Mouse (Mus musculus) embryonic facial prominence, embryonic 10.5 days (tissue): ENCODE measurements around the gene Thpo. TPM values are rescaled to one million over a fixed set of nuclear protein-coding genes. Genes with fewer than 3 reads are reported as not detected.
A peak's percentile ranks its signal among the peaks of the same experiment; 100 is the strongest.

Source experiments
- DNase-seq: peaks from one replicate; pipeline ENCODE4 v3.0.0-alpha.2; 2017; ENCODE audit warnings: low spot score
- H3K27ac ChIP-seq: fragments of 300-500 bp; sonication (generic); replicated peaks from 2 replicates; pipeline ENCODE4 v1.5.1; 2016; ENCODE audit warnings: mild to moderate bottlenecking
- H3K27me3 ChIP-seq: fragments of 300-500 bp; sonication (generic); replicated peaks from 2 replicates; pipeline ENCODE4 v1.6.1; 2016; ENCODE audit warnings: low read depth, mild to moderate bottlenecking; ENCODE audit not compliant: poor library complexity, severe bottlenecking
- H3K36me3 ChIP-seq: fragments of 300-500 bp; sonication (generic); replicated peaks from 2 replicates; pipeline ENCODE4 v1.6.1; 2016; ENCODE audit warnings: mild to moderate bottlenecking, moderate library complexity
- H3K4me1 ChIP-seq: fragments of 300-500 bp; sonication (generic); 2 replicates; pipeline ENCODE4 v1.6.1; 2016
- H3K4me3 ChIP-seq: fragments of 300-500 bp; sonication (generic); 2 replicates; pipeline ENCODE4 v1.5.1; 2016; ENCODE audit warnings: mild to moderate bottlenecking, moderate library complexity
- H3K9me3 ChIP-seq: fragments of 300-500 bp; sonication (generic); 2 replicates; pipeline ENCODE4 v1.6.1; 2016; ENCODE audit warnings: mild to moderate bottlenecking
- WGBS: fragments of 180-500 bp; shearing (Covaris S2); methylation state at CpG from one replicate; pipeline ENCODE4 v1.1.7; 2016; 5-methylcytosine and 5-hydroxymethylcytosine counted together
- polyA plus RNA-seq: library from polyadenylated mRNA; unstranded; fragments of >200 nt; fragmentation: Nextera tagmentation; extraction: Ambion mirVana; gene quantifications from 2 replicates; pipeline ENCODE4 v1.2.1, GENCODE M21; 2016

Gene Thpo
- polyA plus RNA-seq, 1 experiment from 2014 or later: 0.72 TPM

DNA sequence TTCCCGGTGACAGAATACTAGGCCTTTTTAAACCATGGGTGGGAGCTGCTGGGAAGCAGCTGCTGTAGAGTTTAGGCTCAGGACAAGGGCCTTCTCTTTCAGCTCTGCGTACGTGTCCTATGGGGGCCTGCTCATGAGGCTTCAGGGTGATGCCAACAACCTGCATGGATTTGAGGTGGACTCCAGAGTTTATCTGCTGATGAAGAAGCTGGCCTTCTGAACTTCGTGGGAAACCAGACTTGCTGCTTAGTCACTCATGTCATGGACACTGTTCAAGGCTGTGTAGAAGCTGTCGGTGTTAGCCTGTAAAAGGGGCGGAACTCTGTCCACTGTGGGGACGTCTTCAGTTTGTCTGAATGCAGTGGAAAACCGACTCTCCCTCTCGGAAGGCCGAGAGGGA, 12.5 kb downstream of the Thpo start:
- 90% methylated on average over 10 of the region's 10 CpGs for WGBS
- H3K27ac ChIP-seq: no peak overlapping the region
- H3K36me3 ChIP-seq: peaks cover 34% of the 10 kb centered on the region
- H3K9me3 ChIP-seq: no peaks in the 10 kb centered on the region
- no peak overlapping the region for H3K4me3 ChIP-seq
- H3K4me1 ChIP-seq: peaks cover 28% of the 10 kb centered on the region
- no peak for DNase-seq
- no peaks in the 10 kb centered on the region for H3K27me3 ChIP-seq

GRCm38 (mm10) chr16:20717978-20718670, 16.2 kb downstream of the Thpo start:
- Histone ChIP-seq H3K36me3 (peaks cover 39% of the 10 kb centered on the region), H3K27ac (peak overlapping the region; percentile 93), H3K9me3 (no peaks in the 10 kb centered on the region), H3K4me3 (peak overlapping the region; percentile 77), H3K27me3 (no peaks in the 10 kb centered on the region; the same call in 1 of the 2 replicates), H3K4me1 (peaks cover 50% of the 10 kb centered on the region)
- WGBS: 2% methylated on average over 18 of the region's 18 CpGs
- DNase-seq: no peak

- H3K27ac ChIP-seq: peak within 1 kb of the TSS; percentile 93
- peaks cover 43% of the 10 kb centered on the region for H3K36me3 ChIP-seq
- peaks cover 53% of the 10 kb centered on the region for H3K4me1 ChIP-seq
- H3K9me3 ChIP-seq: no peaks in the 10 kb centered on the region
- under 1% methylated on average over 62 of the region's 62 CpGs for WGBS
- H3K27me3 ChIP-seq: no peaks in the 10 kb centered on the region; the same call in 1 of the 2 replicates
- peak; percentile 96 for DNase-seq
- H3K4me3 ChIP-seq: peak within 1 kb of the TSS; percentile 77
Observed at GRCm38 (mm10) chr16:20717181-20717977, 16.9 kb downstream of the Thpo start, which contains the start of the genes Polr2h and Clcn2. Gene Polr2h, plus strand, starts transcription at chr16:20717665. Gene Clcn2, minus strand, starts transcription at chr16:20717746.

DNA sequence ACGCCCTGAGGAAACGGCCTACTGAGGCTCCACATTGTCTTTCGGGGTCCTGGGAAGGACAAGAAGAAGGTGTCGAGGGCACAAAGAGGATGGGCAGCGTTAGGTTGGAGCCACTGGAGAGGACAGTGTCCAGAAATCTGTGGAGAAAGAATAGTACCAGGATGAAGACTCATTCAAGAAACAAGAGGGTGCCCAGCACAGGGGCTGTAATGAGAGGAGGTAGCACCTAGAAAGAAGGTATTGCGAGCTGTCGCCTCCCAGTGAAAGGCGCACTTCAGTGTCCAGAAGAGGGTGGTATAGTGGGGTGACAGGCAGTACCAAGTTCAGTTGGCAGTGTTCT, 17.5 kb downstream of the Thpo start:
- no peak for DNase-seq
- under 1% methylated on average over 8 of the region's 8 CpGs for WGBS
- H3K4me1 ChIP-seq: peaks cover 52% of the 10 kb centered on the region

GRCm38 (mm10) chr16:20715976-20716840, 18.1 kb downstream of the Thpo start:
- Histone ChIP-seq H3K4me1 (peaks cover 52% of the 10 kb centered on the region), H3K9me3 (no peaks in the 10 kb centered on the region), H3K27me3 (no peaks in the 10 kb centered on the region; the same call in 1 of the 2 replicates), H3K4me3 (peak overlapping the region; percentile 77), H3K36me3 (peaks cover 43% of the 10 kb centered on the region), H3K27ac (peak overlapping the region; percentile 93)
- under 1% methylated on average over 68 of the region's 68 CpGs for WGBS
- DNase-seq: peak; percentile 94

More for the DNA sequence above, 17.5 kb downstream of the Thpo start:
- H3K27ac ChIP-seq: peak overlapping the region; percentile 93
- H3K36me3 ChIP-seq: peaks cover 43% of the 10 kb centered on the region
- H3K4me3 ChIP-seq: peak overlapping the region; percentile 77
- H3K27me3 ChIP-seq: no peaks in the 10 kb centered on the region; the same call in 1 of the 2 replicates
- H3K9me3 ChIP-seq: no peaks in the 10 kb centered on the region

GRCm38 (mm10) chr16:20715566-20715965, 18.7 kb downstream of the Thpo start:
- H3K4me3 ChIP-seq: peak overlapping the region; percentile 77
- H3K36me3 ChIP-seq: peaks cover 43% of the 10 kb centered on the region
- peak overlapping the region; percentile 93 for H3K27ac ChIP-seq
- under 1% methylated on average over 12 of the region's 12 CpGs for WGBS
- peaks cover 52% of the 10 kb centered on the region for H3K4me1 ChIP-seq
- H3K27me3 ChIP-seq: no peaks in the 10 kb centered on the region; the same call in 1 of the 2 replicates
- H3K9me3 ChIP-seq: no peaks in the 10 kb centered on the region
- no peak for DNase-seq

DNA sequence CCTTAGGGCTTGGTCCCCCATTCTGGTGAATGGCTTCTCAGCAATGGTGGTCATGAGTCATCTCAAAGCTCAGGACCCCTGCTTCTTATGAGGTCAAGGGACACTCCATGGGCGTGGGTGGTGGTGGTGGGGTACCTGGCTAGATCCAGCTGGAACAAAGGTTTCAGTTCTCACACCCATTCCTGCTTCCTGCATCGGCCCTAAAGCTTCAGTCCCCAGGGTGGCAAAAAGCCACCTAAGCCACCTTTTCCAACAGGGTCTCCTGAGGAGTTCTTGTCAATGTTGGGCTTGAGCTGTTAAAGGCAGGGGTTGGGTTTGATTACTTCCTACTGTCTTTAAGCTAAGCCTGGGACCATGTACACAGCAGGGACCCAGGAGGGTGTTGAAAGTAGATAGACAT, 19.1 kb downstream of the Thpo start:
- Histone ChIP-seq H3K36me3 (peaks cover 43% of the 10 kb centered on the region), H3K27ac (peak overlapping the region; percentile 93), H3K27me3 (no peaks in the 10 kb centered on the region; the same call in 1 of the 2 replicates), H3K4me3 (peak overlapping the region; percentile 77), H3K4me1 (peaks cover 52% of the 10 kb centered on the region), H3K9me3 (no peaks in the 10 kb centered on the region)
- no peak for DNase-seq
- 54% methylated on average over 2 of the region's 2 CpGs for WGBS

DNA sequence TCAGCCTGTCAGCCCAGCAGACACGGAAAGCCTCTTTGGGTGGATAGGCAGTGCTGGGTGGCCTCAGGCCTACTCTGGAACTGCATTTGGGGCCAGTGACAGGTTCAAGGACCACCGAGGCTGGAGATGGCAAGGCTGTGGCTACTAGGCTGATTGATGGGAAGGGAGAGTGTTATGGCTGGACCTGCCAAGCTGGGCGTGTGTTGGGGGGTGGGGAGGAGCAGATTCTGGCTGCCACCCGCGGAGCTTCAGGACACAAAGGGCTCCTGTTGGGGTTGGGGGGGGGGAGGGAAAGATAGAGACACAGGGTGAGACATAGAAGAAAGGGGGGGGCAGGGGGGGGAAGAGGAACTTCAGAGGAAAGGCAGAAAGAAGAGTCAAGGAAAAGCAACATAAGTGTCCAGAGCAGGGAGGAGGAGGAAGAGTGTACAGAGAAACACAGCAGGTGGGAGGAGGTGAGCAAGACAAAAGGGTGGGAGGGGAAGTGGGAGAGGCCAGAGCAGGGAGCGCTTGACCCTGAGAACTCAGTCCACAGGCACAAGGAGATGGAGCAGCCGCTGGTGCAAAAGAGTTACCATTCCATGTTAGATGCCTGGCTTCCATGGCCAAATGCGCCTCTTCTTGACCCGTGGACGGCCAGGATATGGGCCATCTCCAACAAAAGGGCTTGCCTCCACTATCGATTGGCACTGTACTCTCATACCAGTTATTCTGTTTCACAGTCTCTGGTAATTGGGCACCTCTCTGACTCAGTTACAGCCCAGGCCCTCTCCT, 19.8 kb downstream of the Thpo start:
- DNase-seq: no peak
- Histone ChIP-seq H3K9me3 (no peaks in the 10 kb centered on the region), H3K36me3 (peaks cover 43% of the 10 kb centered on the region), H3K27me3 (no peaks in the 10 kb centered on the region; the same call in 1 of the 2 replicates), H3K4me1 (peaks cover 52% of the 10 kb centered on the region), H3K4me3 (peak overlapping the region; percentile 77), H3K27ac (peak overlapping the region; percentile 37)
- WGBS: 31% methylated on average over 11 of the region's 11 CpGs

DNA sequence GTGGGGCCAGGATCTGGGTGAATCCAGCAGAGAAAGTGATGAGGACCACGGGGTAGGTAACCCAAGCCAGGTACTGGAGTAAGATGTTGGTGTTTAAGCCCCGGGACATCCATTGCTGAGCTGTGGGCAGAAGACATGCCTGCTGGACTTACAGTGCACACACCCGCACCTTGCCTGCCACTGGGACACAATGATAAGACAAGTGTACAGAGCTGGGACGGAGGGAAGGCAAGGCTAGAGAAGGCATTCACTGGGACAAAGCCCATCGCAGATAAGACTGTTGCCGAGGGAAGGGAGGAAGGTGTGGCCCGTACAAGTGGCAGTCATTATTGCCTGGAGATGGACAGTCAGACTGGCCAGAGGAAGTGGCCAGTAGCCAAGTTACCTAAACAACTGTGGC, 21.4 kb downstream of the Thpo start:
- Histone ChIP-seq H3K4me3 (no peak overlapping the region), H3K4me1 (peaks cover 44% of the 10 kb centered on the region), H3K36me3 (peaks cover 58% of the 10 kb centered on the region), H3K9me3 (no peaks in the 10 kb centered on the region), H3K27ac (no peak overlapping the region), H3K27me3 (no peaks in the 10 kb centered on the region; the same call in 1 of the 2 replicates)
- WGBS: 85% methylated on average over 7 of the region's 7 CpGs
- DNase-seq: no peak

GRCm38 (mm10) chr16:20712190-20712589, 22.1 kb downstream of the Thpo start:
- H3K27me3 ChIP-seq: no peaks in the 10 kb centered on the region; the same call in 1 of the 2 replicates
- peaks cover 40% of the 10 kb centered on the region for H3K4me1 ChIP-seq
- peaks cover 65% of the 10 kb centered on the region for H3K36me3 ChIP-seq
- no peaks in the 10 kb centered on the region for H3K9me3 ChIP-seq
- no peak overlapping the region for H3K4me3 ChIP-seq
- no peak for DNase-seq
- 79% methylated on average over 9 of the region's 9 CpGs for whole genome bisulfite sequencing
- H3K27ac ChIP-seq: no peak overlapping the region

DNA sequence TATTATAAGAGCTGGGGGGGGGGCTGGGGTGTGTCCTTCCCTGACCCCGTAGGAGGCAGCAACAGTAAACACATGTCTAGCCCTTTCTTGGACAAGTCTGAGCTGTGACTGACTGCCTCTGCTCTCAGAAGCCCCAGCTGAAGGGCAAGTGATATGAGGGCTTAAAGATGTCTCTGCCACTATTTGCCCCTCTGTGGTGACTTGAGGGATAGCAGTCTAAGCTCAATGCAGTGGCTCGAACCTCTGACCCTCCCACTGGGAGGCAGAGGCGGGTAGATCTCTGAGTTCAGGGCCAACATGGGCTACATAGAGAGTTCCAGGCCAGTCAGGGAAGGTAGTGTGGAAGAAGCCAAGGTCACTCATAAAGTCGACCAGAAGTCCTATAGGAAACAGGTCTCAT, 23.5 kb downstream of the Thpo start:
- H3K4me1 ChIP-seq: peaks cover 27% of the 10 kb centered on the region
- H3K4me3 ChIP-seq: no peak overlapping the region
- no peaks in the 10 kb centered on the region for H3K9me3 ChIP-seq
- H3K27me3 ChIP-seq: no peaks in the 10 kb centered on the region; the same call in 1 of the 2 replicates
- WGBS: 89% methylated on average over 4 of the region's 4 CpGs
- peaks cover 79% of the 10 kb centered on the region for H3K36me3 ChIP-seq
- no peak for DNase-seq
- no peak overlapping the region for H3K27ac ChIP-seq
